Mouse (Mus musculus) embryonic fibroblast, embryonic 13.5 days (primary cell): ENCODE results near the gene Drc1. TPM values are rescaled to one million over a fixed set of nuclear protein-coding genes. Genes with fewer than 3 reads are reported as not detected.

ENCODE experiments used
- H3K27ac ChIP-seq: 2 replicates; pipeline ENCODE4 v1.5.1; 2012; ENCODE audit warnings: low read length, control low read depth, inconsistent platforms; ENCODE audit not compliant: insufficient read depth
- H3K4me1 ChIP-seq: 2 replicates; pipeline ENCODE4 v1.6.1; 2011; ENCODE audit warnings: low read length; ENCODE audit not compliant: control insufficient read depth, insufficient read depth
- H3K4me3 ChIP-seq: 2 replicates; pipeline ENCODE4 v1.5.1; 2011; ENCODE audit warnings: mild to moderate bottlenecking, control low read depth, low read length; ENCODE audit not compliant: insufficient read depth
- CTCF ChIP-seq: IDR thresholded peaks from 2 replicates; pipeline ENCODE4 v1.5.1; 2011; ENCODE audit warnings: mild to moderate bottlenecking, control low read depth, low read length, moderate library complexity, borderline replicate concordance; ENCODE audit not compliant: insufficient read depth
- POLR2A ChIP-seq: IDR thresholded peaks from 2 replicates; pipeline ENCODE4 v1.6.1; 2011; ENCODE audit warnings: low read depth, mild to moderate bottlenecking, control low read depth, low read length, moderate library complexity
- polyA plus RNA-seq: library from polyadenylated mRNA; stranded (reverse); fragments of >200 nt; gene quantifications from 2 replicates; pipeline ENCODE4 v1.2.4, GENCODE M21; 2011; ENCODE audit warnings: low read depth; ENCODE audit not compliant: missing spikeins, insufficient read length

Gene Drc1
- polyA plus RNA-seq, 1 experiment = not detected

DNA sequence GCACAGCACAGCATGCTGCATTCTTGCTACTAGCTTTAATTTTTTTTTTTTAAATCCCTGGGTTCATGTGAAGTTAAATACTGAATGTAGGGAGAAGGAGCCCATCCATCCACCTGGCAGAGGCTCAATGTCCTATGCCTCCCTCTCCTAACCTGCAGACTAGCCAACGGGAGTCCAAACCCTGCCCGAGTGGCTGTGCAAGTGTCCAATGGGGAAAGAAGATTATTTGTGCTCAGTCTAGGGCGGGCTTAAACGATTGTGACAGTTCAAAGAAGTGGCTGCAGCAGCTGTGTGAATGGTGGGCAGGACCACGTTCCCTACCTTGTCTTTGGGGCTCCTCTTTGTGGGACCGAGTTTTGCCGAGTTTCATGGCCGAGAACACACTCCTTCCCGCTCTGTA, 125.7 kb downstream of the Drc1 start:
- Histone ChIP-seq H3K27ac (no peak overlapping the region), H3K4me3 (no peak overlapping the region), H3K4me1 (no peaks in the 10 kb centered on the region)
- no peak for TF ChIP-seq CTCF

DNA sequence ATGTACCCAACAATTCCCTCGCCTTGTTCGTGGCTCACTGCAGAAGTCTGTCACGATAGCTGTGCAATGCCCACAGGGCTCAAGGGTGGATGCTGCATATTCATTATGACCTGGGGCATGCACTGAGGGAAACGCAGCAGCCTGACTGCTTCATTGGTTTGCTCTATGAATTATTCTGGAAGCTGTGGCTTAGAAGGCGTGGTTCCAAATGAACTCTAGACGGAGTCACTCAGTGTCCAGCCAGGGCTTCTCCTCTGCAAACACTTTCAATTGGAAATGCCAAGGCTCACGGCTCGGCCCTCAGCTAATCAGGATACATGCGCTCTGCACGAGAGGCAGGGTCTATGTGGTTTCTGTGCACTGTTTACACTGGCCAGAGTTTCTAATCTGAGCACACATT, 130.3 kb downstream of the Drc1 start:
- no peak overlapping the region for H3K27ac ChIP-seq
- H3K4me1 ChIP-seq = no peaks in the 10 kb centered on the region
- no peak overlapping the region for H3K4me3 ChIP-seq
- no peak for TF ChIP-seq CTCF
- TF ChIP-seq POLR2A = no peak

DNA sequence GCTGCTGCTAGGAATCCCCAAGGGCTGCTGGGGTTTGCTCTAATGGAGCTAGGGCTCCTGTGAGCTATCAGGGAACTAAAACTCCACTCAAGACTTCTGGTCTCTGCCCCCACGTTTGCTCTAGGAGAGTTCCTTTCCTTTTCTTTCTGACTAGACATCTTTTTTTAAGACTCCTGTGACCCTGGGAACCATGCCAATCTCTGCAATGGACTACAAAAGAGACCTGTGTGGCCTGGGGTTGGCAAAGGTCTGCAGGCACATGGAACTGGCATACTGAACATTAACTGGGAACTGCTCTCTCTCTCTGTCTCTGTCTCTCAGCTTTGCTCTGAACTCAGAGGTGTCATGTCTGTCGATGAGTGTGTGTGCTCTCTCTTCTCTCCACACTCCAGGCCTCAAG, 134.2 kb downstream of the Drc1 start:
- Histone ChIP-seq H3K4me3 (no peak overlapping the region), H3K4me1 (no peaks in the 10 kb centered on the region), H3K27ac (no peak overlapping the region)
- TF ChIP-seq POLR2A = no peak
- no peak for TF ChIP-seq CTCF

DNA sequence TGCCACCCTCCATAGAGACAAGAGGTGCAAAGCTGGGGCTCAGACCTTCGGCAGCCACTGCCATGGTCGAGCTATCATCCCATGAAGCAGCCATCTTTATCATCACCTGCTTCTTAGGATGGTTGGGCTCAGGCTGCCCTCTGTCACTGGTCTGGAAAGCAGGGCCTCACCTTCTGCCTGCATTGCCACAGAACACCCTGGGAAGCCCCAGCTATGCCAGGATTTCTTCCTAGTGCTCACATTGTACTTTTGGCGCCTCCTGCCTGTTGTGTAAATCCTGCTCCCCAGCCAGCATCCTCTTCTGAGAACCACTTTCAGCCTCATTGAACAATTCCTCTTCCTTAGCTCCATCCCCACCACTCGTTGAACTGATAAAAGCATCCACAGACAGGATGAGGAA, 134.7 kb downstream of the Drc1 start:
- no peaks in the 10 kb centered on the region for H3K4me1 ChIP-seq
- H3K27ac ChIP-seq = no peak overlapping the region
- TF ChIP-seq CTCF = no peak
- no peak for TF ChIP-seq POLR2A
- H3K4me3 ChIP-seq = no peak overlapping the region

Other genes with a start within 250 kb of the Drc1 start
- 61.5 and 74.1 TPM in 2 replicates for gene Tyms, start 207.8 kb upstream of the Drc1 start, polyA plus RNA-seq
- gene Garem2, start 176.2 kb upstream of the Drc1 start, polyA plus RNA-seq = 1.9 and 2.6 TPM in 2 replicates
- gene 3110082J24Rik, start 175.3 kb upstream of the Drc1 start, polyA plus RNA-seq = not detected in 2 replicates
- gene Hadha, start 126.2 kb upstream of the Drc1 start, polyA plus RNA-seq = 111 and 114 TPM in 2 replicates
- gene Hadhb, start 126.1 kb upstream of the Drc1 start, polyA plus RNA-seq = 101 TPM in 2 replicates
- not detected in 2 replicates for gene Adgrf3, start 75.7 kb upstream of the Drc1 start, polyA plus RNA-seq
- gene Selenoi, start 48.8 kb upstream of the Drc1 start, polyA plus RNA-seq = 62.4 and 65.2 TPM in 2 replicates
- not detected in 2 replicates for gene Otof, start 180.5 kb downstream of the Drc1 start, polyA plus RNA-seq
- gene 1700001C02Rik, start 184.7 kb downstream of the Drc1 start, polyA plus RNA-seq = not detected in 2 replicates